Mouse (Mus musculus): ENCODE data around the gene Prl2c2. TPM values are rescaled to one million over a fixed set of nuclear protein-coding genes. Genes with fewer than 3 reads are reported as not detected.

The Prl2c2 gene
- polyA plus RNA-seq (2014; fragmentation: Illumina TruSeq; extraction: RNeasy Lipid Tissue Mini Kit (QIAGEN cat#74804); ENCODE audit: low read depth, low replicate concordance), result not detected

GRCm38 (mm10) chr13:13005283-13005682, at the start of gene Prl2c2:
Prl2c2 (minus strand) TSS chr13:13005383.

Other genes starting within 250 kb of the Prl2c2 start
- not detected for gene Prl2c3, start 205.3 kb downstream of the Prl2c2 start, polyA plus RNA-seq (2014; fragmentation: Illumina TruSeq; extraction: RNeasy Lipid Tissue Mini Kit (QIAGEN cat#74804); ENCODE audit: low read depth, low replicate concordance)
- not detected for gene Prl2c5, start 177.3 kb upstream of the Prl2c2 start, polyA plus RNA-seq (2014; fragmentation: Illumina TruSeq; extraction: RNeasy Lipid Tissue Mini Kit (QIAGEN cat#74804); ENCODE audit: low read depth, low replicate concordance)

Data from sigmoid colon, adult 10 weeks (tissue).